Mouse (Mus musculus) yolk sac, embryonic 10.5 days (tissue): ENCODE results near the gene Gm10181.
A peak's percentile ranks its signal among the peaks of the same experiment; 100 is the strongest.
"Not testable (repeated sequence)": the region's sequence is repeated elsewhere in the genome, so short reads cannot be mapped to it uniquely, and the experiment has no call there.

ENCODE experiments used
- DNase-seq: peaks from one replicate; pipeline ENCODE4 v3.0.0-alpha.2; 2017; ENCODE audit warnings: low spot score

The Gm10181 gene

DNA sequence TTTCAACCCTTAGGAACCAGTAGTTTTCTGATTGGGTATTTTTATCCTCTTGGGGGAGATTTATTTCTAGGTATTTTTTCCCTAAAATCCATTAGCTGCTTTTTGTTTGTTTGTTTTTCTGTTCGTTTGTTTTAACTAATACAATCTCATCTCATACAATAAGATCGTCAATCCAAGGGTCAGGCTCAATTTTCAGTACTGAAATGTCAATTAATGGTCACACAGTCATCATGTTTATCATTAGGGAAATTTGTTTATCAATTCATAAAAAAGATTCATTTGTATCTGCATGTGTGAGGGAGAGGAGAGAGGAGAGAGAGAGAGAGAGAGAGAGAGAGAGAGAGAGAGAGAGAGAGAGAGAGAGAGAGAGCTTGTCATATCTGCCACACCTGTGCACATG lies at the start of gene Gm10181:
Gene Gm10181 (plus strand): TSS at position 301 of the 400 bp plus-strand sequence.
- no peak for DNase-seq

DNA sequence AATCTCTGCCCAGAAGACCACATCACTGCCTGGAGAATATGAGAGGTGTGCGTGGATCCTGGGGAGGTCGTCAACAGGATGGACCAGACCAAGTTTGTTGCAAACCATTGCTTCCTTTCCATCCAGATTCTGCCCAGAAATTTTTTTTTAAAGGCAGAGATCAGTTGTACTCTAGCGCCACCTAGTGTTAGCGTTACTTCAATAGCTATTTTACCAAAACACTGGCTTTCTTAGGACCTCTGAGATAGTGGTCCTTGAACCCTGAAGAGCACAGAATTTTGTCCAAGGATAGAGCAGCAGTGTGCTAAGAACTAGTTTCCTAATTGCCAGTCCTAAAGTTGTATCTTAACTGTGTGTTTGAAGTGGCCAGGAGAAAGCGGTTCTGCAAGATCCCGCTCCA lies 47.6 kb upstream of the Gm10181 start:
- DNase-seq = peak; percentile 50

DNA sequence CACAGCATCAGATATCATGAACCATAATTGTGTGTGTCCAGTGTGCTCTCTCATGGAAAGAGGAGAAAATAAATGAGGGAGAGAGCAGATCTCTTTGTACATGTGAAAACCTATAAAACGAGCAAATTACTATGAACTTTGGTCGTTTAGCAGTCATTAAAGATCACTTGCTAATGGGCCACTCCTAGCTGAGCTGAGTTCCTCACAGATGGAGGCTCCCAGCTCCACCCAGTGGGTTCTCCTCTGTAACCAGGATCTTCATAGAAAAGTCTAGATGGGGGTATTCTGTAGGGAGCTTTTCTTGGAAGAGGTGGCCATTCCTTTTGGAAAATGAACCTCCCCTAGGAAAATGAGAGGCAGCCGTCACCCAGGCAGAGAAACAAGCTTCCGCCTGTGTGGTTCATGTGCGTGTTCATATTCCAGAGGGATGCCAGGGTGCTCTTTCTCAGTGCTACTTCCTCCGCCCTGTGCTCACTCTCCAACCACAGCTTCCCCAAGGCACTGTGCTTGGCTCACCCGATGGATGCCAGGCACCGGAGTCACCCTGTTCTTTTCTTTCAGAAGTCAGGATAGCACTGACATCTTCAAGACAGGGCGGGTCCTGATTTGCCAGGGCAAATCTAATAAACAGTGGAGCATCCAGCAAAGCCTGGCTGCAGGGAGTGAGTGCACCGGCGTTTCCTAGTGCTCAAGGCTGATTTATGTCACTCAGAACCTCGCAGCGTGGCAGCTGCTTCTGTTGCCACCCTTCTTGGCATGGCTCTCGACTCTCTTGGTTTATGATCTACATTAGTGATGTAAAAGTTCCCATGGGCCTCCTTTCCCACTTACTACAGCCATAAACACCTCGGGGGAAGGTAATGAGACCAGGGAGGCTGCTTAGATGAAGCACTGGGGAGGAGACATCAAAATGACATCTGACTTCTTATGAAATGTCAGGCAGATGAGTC lies 46.8 kb upstream of the Gm10181 start:
- DNase-seq = no peak

DNA sequence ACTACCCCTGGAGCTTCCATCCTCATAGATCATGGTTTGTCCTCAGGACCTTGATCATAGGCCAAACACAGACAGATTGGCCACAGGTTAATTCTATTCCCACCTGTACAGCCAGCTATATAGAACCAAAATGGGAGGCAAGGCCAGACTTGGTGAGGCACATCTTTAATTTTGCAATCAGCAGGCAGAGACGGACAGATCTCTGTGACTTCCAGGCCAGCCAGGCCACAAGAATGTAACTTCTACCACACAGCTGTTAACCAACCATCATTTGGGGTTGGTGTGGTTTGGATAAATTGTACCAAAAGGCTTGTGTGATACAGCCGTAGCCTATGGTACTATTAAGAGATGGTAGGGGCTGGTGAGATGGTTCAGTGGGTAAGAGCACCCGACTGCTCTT lies 44.9 kb upstream of the Gm10181 start:
- DNase-seq = no peak

DNA sequence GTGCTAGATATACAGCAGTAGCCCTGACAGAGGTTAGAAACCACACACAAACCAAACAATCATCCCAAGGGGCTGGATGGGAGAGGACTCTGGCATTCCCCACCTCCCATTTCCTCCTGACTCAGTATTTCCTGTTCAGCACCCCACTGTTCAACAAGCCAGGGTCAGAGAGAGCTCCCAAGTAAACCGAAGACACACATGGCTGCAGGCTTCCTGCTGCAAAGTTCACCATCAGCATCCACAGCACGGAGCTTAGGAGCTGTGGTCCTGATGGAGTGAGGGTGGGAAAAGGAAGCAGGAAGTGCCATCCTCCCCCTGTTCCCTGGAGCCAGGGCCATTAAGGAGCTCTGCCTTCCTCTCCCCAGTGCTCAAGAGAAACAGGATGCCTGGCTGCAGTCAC lies 40.9 kb upstream of the Gm10181 start:
- DNase-seq = peak; percentile 53

DNA sequence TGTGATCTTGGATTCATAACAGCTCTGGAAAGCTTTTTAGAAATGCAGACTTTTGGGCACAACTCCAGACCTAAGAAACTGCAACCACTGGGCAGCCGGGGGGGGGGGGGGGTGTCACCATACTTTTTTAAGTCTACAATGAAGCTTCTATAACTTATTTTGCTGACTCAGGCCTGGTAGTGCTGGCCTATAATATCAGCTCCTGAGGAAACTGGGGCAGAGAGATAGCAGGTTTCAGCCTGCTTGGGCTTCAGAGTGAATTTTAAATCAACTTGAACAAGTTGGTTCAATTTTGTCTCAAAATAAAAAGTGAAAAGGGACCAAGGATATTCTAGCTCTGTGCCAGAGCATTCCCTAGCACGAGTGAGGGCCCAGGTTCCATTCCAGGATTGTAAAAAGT lies 40.3 kb upstream of the Gm10181 start:
- DNase-seq = no peak

DNA sequence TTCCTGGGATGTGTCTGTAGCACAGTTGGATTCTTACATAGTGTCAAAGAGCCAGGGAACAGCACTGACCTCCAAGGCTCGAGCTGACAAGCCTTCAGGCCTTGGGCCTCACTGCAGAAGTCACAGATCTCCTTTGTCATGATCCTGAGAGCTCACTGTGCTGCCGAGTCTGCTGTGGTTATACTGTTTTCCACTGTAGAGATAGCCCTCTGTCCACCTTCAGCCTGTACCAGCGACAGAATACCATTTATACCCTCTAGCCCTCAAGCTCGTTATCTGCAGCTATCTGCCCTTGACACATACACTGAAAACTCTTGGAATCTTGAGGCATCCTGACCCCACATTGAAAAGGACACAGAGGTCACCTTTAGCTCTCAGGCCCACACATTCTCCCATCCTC lies 37.3 kb upstream of the Gm10181 start:
- no peak for DNase-seq

DNA sequence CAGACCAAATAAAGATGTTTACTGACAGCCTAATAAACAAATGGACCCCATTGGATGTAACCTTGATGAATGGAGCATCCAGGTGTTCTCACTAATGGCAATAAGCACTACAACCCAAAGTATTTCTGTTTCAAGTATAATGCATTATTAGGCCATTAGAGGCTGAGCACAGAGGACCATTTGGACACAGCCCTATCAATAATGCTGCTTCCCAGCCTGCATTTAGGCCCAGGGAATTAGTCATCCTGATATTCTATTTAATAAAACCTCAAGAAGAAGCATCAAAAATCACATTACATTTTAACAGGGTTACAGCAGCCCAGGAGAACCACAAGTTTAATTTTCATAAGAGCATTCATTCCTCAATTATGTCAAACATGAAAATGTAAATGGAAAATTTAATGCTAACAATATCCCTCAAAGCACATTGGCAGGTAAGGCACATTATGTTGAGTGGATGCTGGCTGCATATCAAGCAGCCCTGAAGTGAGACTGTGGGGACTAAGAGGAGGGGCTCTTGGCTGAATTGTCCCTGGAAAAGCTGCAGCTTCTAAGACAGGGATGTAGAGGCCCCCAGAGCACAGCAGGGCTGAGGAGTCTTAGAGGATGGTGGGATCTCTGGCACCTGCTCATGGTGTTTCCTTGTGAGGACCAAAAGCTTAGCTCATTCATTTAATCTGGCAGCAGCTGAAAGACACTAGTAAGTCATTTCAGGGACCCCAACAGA lies 33.4 kb upstream of the Gm10181 start:
- no peak for DNase-seq

DNA sequence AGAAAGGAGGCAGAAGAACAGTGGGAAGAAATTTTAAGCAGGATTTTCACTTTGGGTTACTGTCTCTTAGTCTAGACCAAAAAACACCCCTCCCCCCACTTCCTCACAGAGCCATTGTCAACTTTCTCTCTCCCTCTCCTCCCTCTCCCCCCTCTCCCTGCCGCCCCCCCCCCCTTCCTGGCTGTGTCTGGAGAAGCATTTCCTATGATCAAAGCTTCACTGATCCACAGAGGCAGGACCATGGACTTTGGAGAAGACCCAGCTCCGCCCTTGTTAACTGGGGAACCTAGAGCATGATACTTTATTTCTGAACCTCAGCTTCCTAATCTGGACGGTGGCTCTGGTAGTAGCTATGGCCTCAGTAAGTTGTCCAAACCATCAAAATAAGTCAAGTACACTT lies 30.5 kb upstream of the Gm10181 start:
- no peak for DNase-seq

DNA sequence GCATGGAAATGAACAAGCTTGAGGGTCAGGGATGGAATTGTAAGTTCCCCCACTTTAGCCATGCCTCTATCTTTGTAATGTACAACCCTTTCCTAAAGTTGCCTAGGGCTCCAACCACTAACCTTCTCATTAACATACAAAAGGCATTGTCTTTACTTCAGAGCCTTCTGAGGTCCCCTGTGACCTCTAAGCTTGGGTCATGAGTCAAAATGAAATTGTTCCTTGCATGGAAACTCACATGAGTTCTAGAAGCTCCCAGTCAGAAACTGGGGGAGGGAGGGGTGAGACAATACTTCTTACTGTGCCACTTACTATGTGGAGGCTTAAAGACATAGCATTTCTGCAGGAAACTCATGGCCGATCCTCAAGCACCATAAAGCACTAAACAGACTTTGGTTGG lies 16.6 kb upstream of the Gm10181 start:
- DNase-seq = no peak

DNA sequence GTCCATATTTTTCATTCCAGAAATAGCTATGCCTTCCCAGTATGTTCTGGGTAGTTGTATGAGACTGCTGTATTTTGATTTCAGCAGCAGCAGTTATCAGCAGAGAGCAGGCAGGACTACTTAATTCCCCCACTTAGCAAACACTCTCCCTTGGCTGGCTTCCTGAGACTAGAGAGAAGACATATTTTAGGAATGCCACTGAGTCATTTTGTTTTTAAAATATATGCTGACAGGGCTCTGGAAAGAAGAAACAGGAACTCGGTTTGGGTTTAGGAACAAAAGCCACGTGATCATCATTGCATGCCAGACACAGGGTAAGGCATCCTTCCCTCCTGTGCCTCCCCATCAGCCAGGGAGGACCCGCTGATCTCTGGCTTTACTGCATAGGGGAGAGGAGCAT lies 13.2 kb upstream of the Gm10181 start:
- DNase-seq = peak; percentile 32

DNA sequence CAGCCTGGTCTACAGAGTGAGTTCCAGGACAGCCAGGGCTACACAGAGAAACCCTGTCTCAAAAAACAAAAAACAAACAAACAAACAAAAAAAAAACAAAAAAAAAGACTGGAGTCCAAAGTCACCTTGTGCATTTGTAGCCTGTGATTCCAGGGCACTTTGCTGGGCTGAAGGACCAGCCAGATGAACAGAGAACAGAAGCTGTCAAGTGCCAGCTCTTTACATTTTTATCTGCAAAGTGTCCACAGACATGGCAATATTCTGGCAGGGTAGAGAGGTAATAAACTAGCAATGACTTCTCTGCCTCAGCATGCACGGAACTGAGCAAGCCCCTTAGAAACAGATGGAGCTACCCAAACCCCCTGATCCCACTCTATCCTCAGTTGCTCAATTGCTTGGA lies 12.7 kb upstream of the Gm10181 start:
- no peak for DNase-seq

DNA sequence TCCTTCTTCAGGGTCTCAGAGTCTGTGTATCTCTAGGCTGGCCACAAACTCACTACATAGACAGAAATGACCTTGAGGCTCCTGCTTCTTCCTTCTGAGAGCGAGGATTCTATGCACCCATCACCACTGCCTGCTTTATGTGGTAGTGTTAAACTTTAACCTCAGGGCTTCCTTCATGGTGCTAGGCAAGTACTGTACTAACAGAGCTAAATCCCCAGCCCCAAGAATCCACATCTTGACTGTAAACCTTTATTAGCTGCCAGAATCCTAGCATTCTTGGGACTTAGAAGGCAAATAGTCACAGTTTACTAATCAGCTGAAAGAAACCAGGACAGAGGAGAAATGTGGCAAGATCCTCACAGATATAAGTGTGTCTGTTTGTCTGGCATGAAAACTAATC lies 1.6 kb downstream of the Gm10181 start:
- DNase-seq = no peak

DNA sequence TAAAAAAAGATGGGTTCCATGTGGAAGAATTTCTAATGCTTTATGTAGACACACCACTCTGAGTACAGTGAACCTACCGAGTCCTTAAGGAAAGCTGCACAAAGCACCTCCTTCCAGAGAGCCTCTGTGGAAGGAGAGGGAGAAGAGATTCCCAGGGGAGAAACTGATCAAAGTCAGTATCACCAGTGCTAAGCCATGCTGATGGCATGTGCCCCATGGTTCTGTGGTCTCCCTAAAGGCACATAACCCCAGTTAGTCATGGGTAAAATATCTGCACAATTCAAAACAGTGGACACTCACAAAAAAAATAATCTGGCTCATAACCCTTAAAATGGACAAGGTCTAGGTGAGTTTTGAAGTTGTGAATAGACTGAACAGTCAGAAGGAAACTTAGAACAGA lies 13.7 kb downstream of the Gm10181 start:
- no peak for DNase-seq

DNA sequence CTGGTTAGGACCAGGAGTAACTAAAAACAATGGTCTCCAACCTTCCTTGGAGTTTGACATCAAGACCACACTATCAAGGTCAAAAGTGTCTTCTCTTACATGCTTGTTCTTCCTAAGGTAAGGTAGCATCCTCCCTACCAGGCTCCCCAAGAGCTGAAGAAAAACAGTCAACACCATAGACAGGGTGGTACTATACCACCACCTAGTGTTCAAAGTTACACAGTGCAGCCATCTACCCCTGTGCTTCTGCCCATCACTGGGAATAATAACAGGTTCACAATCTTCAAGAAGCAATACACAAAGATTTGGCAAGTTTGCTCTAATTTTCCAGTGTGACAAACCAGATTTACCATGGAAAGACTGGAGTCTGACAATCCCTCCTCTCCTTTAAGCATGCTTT lies 15.4 kb downstream of the Gm10181 start:
- peak; percentile 30 for DNase-seq

DNA sequence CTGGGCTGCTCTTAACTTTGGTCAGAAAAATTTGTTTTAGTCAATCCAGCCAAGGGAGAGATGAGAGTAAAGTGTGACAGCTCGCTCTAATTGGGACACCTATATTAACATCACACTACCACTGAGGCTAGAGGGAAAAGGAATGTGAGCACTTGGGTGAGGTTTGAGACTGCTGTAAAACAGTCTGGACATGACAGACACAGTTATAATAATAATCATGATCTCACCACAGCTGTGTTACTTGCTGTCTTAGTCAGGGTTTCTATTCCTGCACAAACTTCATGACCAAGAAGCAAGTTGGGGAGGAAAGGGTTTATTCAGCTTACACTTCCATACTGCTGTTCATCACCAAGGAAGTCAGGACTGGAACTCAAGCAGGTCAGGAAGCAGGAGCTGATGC lies 34.4 kb downstream of the Gm10181 start:
- not testable (repeated sequence) for DNase-seq

DNA sequence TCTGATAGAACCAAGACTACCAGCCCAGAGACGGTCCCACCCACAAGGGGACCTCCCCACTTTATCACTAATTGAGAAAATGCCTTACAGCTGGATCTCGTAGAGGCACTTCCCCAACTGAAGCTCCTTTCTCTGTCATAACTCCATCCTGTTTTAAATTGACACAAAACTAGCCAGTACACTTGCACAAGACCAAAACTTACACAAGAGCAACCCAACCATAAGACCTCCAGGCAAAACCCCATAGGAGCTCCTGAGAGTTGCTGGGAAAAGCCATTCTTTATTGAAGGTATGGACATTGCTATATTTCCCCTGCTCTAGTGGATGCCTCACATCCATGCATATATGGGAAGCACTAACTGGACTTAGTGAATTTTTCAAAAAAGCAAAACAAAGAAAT lies 34.8 kb downstream of the Gm10181 start:
- DNase-seq = no peak

DNA sequence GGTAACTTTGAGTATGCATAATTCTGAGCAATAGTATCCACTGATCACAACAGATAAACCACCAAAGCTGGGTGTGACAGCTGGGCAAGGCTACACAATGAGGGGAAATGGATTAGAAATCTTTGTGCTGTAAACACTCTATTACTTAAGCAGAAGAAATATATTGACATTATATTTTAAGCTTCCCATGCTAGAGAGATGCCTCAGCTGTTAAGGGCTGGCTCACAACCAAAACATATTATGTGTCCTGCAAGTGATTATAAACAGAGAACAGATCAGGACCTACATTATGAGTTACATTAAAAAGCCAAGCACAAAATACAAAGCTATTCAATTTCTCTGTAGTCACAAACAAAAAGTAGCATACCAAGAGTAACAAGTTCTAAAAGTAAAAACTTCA lies 43.0 kb downstream of the Gm10181 start:
- no peak for DNase-seq

DNA sequence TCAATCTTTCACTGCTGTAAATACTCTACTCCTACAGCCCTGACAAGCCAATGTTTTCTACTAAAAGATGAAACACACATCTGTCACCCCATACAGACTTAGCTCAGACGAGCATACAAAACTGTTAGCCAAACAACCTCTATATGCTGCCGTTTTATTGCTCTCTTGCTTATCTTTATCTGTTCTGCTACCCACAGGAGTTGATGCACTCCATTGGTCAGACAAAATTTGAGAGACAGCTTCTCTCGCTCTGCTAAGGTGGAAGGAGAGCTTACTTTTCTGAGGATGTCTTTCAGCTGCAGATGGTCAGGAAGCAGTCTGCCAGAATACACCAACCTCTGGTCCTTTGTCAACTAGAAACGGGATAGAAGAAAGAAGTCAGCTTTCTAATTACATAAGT lies 43.7 kb downstream of the Gm10181 start:
- DNase-seq = no peak

DNA sequence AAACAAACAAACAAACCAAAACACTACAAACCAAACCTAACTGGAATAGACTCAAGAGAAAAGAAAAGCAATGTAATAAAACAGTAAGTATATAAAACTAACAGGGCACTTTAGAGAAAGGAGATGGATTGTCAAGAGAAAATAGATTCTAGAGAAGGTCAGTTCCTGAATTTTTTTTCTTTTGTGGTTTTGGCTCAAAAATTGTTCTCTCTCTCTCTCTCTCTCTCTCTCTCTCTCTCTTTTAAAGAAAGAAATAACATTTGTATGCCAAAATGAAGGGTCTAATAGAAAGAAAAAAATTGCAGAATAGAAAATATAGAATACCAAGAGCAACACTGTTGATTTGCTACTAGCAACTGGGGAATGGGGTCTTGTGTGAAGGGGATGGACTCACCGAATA lies 49.7 kb downstream of the Gm10181 start:
- DNase-seq = no peak
